Mouse (Mus musculus) ES-Bruce4 (cell line): ENCODE results near the gene Slc5a4a. TPM values are rescaled to one million over a fixed set of nuclear protein-coding genes. Genes with fewer than 3 reads are reported as not detected.
A peak's percentile ranks its signal among the peaks of the same experiment; 100 is the strongest.

ENCODE experiments used
- H3K27ac ChIP-seq: 2 replicates; pipeline ENCODE4 v1.5.1; 2012; ENCODE audit warnings: low read length, inconsistent platforms; ENCODE audit not compliant: insufficient read depth
- H3K27me3 ChIP-seq: 2 replicates; pipeline ENCODE4 v1.6.1; 2012; ENCODE audit warnings: mild to moderate bottlenecking, low read length, inconsistent platforms; ENCODE audit not compliant: control insufficient read depth, poor library complexity, insufficient read depth, severe bottlenecking
- H3K36me3 ChIP-seq: 2 replicates; pipeline ENCODE4 v1.6.1; 2012; ENCODE audit warnings: inconsistent platforms, mild to moderate bottlenecking, low read length, moderate library complexity; ENCODE audit not compliant: control insufficient read depth, poor library complexity, insufficient read depth, severe bottlenecking
- H3K4me1 ChIP-seq: one replicate; pipeline ENCODE4 v1.8.1; 2011; ENCODE audit warnings: low read length; ENCODE audit not compliant: control insufficient read depth, insufficient read depth
- H3K4me3 ChIP-seq: 2 replicates; pipeline ENCODE4 v1.5.1; 2011; ENCODE audit warnings: low read depth, mild to moderate bottlenecking, low read length
- H3K9ac ChIP-seq: 2 replicates; pipeline ENCODE4 v1.6.1; 2012; ENCODE audit warnings: low read depth, mild to moderate bottlenecking, inconsistent platforms; ENCODE audit not compliant: poor library complexity, severe bottlenecking
- H3K9me3 ChIP-seq: replicated peaks from 2 replicates; pipeline ENCODE4 v1.6.1; 2012; ENCODE audit warnings: mild to moderate bottlenecking, low read length, inconsistent platforms; ENCODE audit not compliant: control insufficient read depth, poor library complexity, insufficient read depth, severe bottlenecking
- CTCF ChIP-seq: IDR thresholded peaks from one replicate; pipeline ENCODE4 v1.8.1; 2011; ENCODE audit warnings: low read depth, low read length
- EP300 ChIP-seq: IDR thresholded peaks from 2 replicates; pipeline ENCODE4 v1.6.1; 2011; ENCODE audit warnings: low read depth, low read length; ENCODE audit not compliant: insufficient read depth
- POLR2A ChIP-seq: IDR thresholded peaks from one replicate; pipeline ENCODE4 v1.8.1; 2011; ENCODE audit warnings: low read length; ENCODE audit not compliant: insufficient read depth
- polyA plus RNA-seq: library from polyadenylated mRNA; stranded (reverse); fragments of >200 nt; gene quantifications from 2 replicates; pipeline ENCODE4 v1.2.4, GENCODE M21; 2011; ENCODE audit warnings: low read depth; ENCODE audit not compliant: missing spikeins, insufficient read depth, insufficient read length

Gene Slc5a4a
- polyA plus RNA-seq, 1 experiment: not detected

DNA sequence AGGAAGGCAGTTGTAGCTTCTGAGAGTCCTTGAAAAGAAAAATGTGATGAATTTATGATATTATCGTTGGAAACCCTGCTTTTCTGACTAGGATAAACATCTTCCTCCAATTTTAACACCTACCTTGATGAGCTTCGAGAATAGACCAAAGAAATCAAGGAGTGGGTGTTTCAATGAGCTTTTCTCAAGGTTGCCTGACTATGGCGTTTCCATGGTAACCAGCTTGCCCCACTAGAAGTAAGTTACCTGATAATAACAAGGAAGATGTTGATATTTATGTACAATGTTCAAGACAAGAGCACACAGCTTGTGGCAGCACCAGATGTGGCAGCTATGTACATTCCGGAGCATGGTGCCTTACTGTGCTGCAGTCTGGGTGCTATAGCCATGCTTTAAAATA is 14.7 kb upstream of the Slc5a4a start:
- Histone ChIP-seq H3K36me3 (no peaks in the 10 kb centered on the region), H3K9ac (no peak overlapping the region), H3K4me3 (no peak overlapping the region), H3K9me3 (no peaks in the 10 kb centered on the region), H3K27ac (no peak overlapping the region), H3K4me1 (no peaks in the 10 kb centered on the region), H3K27me3 (no peaks in the 10 kb centered on the region)
- no peak for TF ChIP-seq POLR2A
- TF ChIP-seq EP300: no peak
- no peak for TF ChIP-seq CTCF

DNA sequence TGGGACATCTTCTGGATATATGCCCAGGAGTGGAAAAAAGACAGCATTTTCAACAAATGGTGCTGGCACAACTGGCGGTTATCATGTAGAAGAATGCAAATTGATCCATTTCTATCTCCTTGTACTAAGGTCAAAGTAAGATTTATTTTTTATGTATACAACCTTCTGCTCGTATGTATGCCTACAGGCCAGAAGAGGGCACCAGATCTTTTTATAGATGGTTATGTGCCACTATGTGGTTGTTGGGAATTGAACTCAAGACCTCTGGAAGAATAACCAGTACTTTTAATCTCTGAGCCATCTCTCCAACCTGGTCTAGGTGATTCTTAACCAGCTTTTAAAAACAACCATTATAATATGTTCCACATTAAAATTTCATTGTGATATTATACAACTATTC is 10.9 kb upstream of the Slc5a4a start:
- TF ChIP-seq CTCF: no peak
- no peak for TF ChIP-seq POLR2A
- no peak for TF ChIP-seq EP300
- Histone ChIP-seq H3K4me1 (no peaks in the 10 kb centered on the region), H3K4me3 (no peak overlapping the region), H3K9me3 (no peaks in the 10 kb centered on the region), H3K27me3 (no peaks in the 10 kb centered on the region), H3K9ac (no peak overlapping the region), H3K36me3 (no peaks in the 10 kb centered on the region), H3K27ac (no peak overlapping the region)

DNA sequence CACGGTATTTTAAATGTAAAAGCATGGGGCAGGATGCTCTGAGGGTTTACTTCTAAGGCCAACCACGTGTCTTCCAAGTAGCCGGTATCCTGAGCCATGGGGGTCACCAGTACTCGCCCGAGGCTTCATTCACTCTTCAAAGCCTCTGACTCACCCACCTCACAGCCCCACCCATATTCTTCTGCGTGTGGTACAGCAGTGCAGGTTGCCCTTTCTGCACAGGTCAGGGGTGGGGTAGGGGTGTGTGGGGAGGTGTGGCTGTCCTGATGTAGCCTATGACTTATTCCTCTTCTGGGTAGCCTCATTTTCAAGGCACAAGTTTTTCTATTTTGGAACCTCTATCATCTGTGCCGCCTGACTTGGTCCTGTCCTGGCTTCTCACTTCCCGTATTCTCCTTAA is 405 bp upstream of the Slc5a4a start:
- Histone ChIP-seq H3K36me3 (no peaks in the 10 kb centered on the region), H3K4me3 (no peak overlapping the region), H3K27ac (no peak overlapping the region), H3K27me3 (no peaks in the 10 kb centered on the region), H3K9ac (no peak overlapping the region), H3K4me1 (no peaks in the 10 kb centered on the region), H3K9me3 (0 out of 2 replicates have a peak, but pooled peaks cover 2% of the 10 kb centered on the region)
- TF ChIP-seq CTCF: no peak
- no peak for TF ChIP-seq POLR2A
- 0 out of 2 replicates have a peak, but pooled peaks have one; percentile 30 for TF ChIP-seq EP300

DNA sequence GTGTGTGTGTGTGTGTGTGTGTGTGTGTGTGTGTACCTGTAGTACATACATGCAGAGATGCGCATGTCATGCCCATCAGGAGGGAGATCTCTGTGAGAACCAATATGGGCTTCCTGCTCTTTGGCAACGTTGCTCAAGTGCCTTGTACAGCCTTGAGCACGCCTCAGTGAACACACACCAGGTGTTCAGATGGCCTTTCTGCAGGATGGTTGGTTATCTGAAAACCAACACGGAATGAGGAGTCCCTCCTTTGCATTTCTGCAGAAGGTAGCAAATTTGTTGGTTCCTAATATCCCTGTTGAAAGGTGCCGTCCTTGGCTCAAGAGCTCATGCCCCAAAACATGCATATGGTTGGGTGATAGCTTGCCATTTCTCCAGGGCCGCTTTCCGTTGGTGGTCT is 8.7 kb downstream of the Slc5a4a start:
- no peaks in the 10 kb centered on the region for H3K9me3 ChIP-seq
- TF ChIP-seq CTCF: no peak
- H3K27me3 ChIP-seq: no peaks in the 10 kb centered on the region
- no peaks in the 10 kb centered on the region for H3K36me3 ChIP-seq
- H3K9ac ChIP-seq: no peak overlapping the region
- no peak overlapping the region for H3K27ac ChIP-seq
- H3K4me3 ChIP-seq: no peak overlapping the region
- no peaks in the 10 kb centered on the region for H3K4me1 ChIP-seq

- Histone ChIP-seq H3K9me3 (no peaks in the 10 kb centered on the region), H3K9ac (no peak overlapping the region), H3K27me3 (no peaks in the 10 kb centered on the region), H3K4me1 (no peaks in the 10 kb centered on the region), H3K27ac (no peak overlapping the region), H3K36me3 (no peaks in the 10 kb centered on the region), H3K4me3 (no peak overlapping the region)
- no peak for TF ChIP-seq EP300
- no peak for TF ChIP-seq POLR2A
Measured at GRCm38 (mm10) chr10:76157528-76157927, 10.3 kb downstream of the Slc5a4a start.

DNA sequence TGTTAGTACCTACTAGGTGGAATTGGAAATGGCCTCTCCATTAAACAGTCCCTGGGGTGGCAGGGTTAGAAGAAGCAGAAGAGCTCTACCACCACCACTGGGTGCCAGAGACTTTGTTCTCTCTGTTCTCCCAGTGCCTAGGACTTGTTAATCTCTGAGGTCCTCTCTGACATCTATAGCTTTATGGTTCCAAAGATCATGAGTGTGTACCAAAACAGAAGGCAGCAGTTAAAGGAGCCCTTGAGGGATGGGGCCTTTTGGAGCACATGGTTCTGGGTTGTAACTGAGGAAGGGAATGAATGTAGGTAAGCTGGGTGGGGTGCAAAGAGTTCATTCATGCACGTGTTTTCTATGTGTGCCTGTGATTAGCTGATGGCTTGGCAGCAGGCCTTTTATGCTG is 10.8 kb downstream of the Slc5a4a start:
- H3K27me3 ChIP-seq: no peaks in the 10 kb centered on the region
- TF ChIP-seq CTCF (no peak), EP300 (no peak), POLR2A (no peak)
- no peaks in the 10 kb centered on the region for H3K36me3 ChIP-seq
- H3K9ac ChIP-seq: no peak overlapping the region
- no peak overlapping the region for H3K4me3 ChIP-seq
- H3K9me3 ChIP-seq: no peaks in the 10 kb centered on the region
- no peak overlapping the region for H3K27ac ChIP-seq
- H3K4me1 ChIP-seq: no peaks in the 10 kb centered on the region
